Mouse (Mus musculus) heart, embryonic 11.5 days (tissue): Measurements from ENCODE around the gene Pcdh9. TPM values are rescaled to one million over a fixed set of nuclear protein-coding genes. Genes with fewer than 3 reads are reported as not detected.

ENCODE experiments used
- ATAC-seq: fragments of 200-750 bp; cut with Nextera tagmentation; replicated peaks from 2 replicates; pipeline ENCODE4 v1.8.0; 2017; ENCODE audit warnings: moderate library complexity; ENCODE audit not compliant: insufficient number of reproducible peaks, low FRiP score, low TSS enrichment
- H3K27ac ChIP-seq: fragments of 300-500 bp; sonication (generic); 2 replicates; pipeline ENCODE4 v1.5.1; 2014; ENCODE audit warnings: mild to moderate bottlenecking, low read depth, low read length
- H3K27me3 ChIP-seq: fragments of 300-500 bp; sonication (generic); 2 replicates; pipeline ENCODE4 v1.6.1; 2014; ENCODE audit warnings: mild to moderate bottlenecking, low read length, mixed read lengths; ENCODE audit not compliant: control insufficient read depth, insufficient read depth
- H3K36me3 ChIP-seq: fragments of 300-500 bp; sonication (generic); 2 replicates; pipeline ENCODE4 v1.6.1; 2014; ENCODE audit warnings: mild to moderate bottlenecking, low read length, moderate library complexity, mixed read lengths; ENCODE audit not compliant: control insufficient read depth, insufficient read depth
- H3K4me1 ChIP-seq: fragments of 300-500 bp; sonication (generic); 2 replicates; pipeline ENCODE4 v1.6.1; 2014; ENCODE audit warnings: low read length; ENCODE audit not compliant: control insufficient read depth, insufficient read depth
- H3K4me2 ChIP-seq: fragments of 300-500 bp; sonication (generic); 2 replicates; pipeline ENCODE4 v1.6.1; 2014; ENCODE audit warnings: mild to moderate bottlenecking, moderate library complexity
- H3K4me3 ChIP-seq: fragments of 300-500 bp; sonication (generic); 2 replicates; pipeline ENCODE4 v1.5.1; 2014; ENCODE audit warnings: low read depth, low read length
- H3K9ac ChIP-seq: fragments of 300-500 bp; sonication (generic); 2 replicates; pipeline ENCODE4 v1.6.1; 2014; ENCODE audit warnings: mild to moderate bottlenecking, low read depth, low read length, moderate library complexity
- H3K9me3 ChIP-seq: fragments of 300-500 bp; sonication (generic); replicated peaks from 2 replicates; pipeline ENCODE4 v1.6.1; 2016; ENCODE audit warnings: low read length; ENCODE audit not compliant: control insufficient read depth
- WGBS: fragments of 180-500 bp; shearing (Covaris S2); extraction: QIAGEN DNeasy Blood & Tissue Kit; methylation state at CpG from one replicate; pipeline ENCODE4 v1.1.7; 2014; ENCODE audit not compliant: insufficient replicate concordance; 5-methylcytosine and 5-hydroxymethylcytosine counted together
- polyA plus RNA-seq: library from polyadenylated mRNA; unstranded; fragments of >200 nt; fragmentation: Nextera tagmentation; extraction: Ambion mirVana; gene quantifications from 2 replicates; pipeline ENCODE4 v1.2.1, GENCODE M21; 2014

Pcdh9 gene
- polyA plus RNA-seq, 1 experiment from 2014 or later, result 5.6 TPM

GRCm38 (mm10) chr14:93067411-93068336 is 822.8 kb downstream of the Pcdh9 start:
- Histone ChIP-seq H3K4me1 (no peaks in the 10 kb centered on the region), H3K4me2 (no peak overlapping the region), H3K9me3 (no peaks in the 10 kb centered on the region), H3K27me3 (no peaks in the 10 kb centered on the region), H3K9ac (no peak overlapping the region), H3K4me3 (no peak overlapping the region), H3K27ac (no peak overlapping the region), H3K36me3 (no peaks in the 10 kb centered on the region)
- WGBS, result 71% methylated on average over 5 of the region's 5 CpGs
- no peak for ATAC-seq

GRCm38 (mm10) chr14:93066732-93067410 is 823.6 kb downstream of the Pcdh9 start:
- H3K27me3 ChIP-seq, result no peaks in the 10 kb centered on the region
- no peak overlapping the region for H3K9ac ChIP-seq
- H3K4me3 ChIP-seq, result no peak overlapping the region
- no peak for ATAC-seq
- no peaks in the 10 kb centered on the region for H3K36me3 ChIP-seq
- H3K4me2 ChIP-seq, result no peak overlapping the region
- H3K9me3 ChIP-seq, result no peaks in the 10 kb centered on the region
- 79% methylated on average over 8 of the region's 8 CpGs for WGBS
- no peaks in the 10 kb centered on the region for H3K4me1 ChIP-seq
- no peak overlapping the region for H3K27ac ChIP-seq

GRCm38 (mm10) chr14:93061824-93062620 is 828.5 kb downstream of the Pcdh9 start:
- Histone ChIP-seq H3K4me1 (no peaks in the 10 kb centered on the region), H3K9me3 (no peaks in the 10 kb centered on the region), H3K4me2 (no peak overlapping the region), H3K9ac (no peak overlapping the region), H3K27ac (no peak overlapping the region), H3K4me3 (no peak overlapping the region), H3K36me3 (no peaks in the 10 kb centered on the region), H3K27me3 (no peaks in the 10 kb centered on the region)
- 81% methylated on average over 5 of the region's 5 CpGs for WGBS
- no peak for ATAC-seq

GRCm38 (mm10) chr14:93058799-93059198 is 831.7 kb downstream of the Pcdh9 start:
- no peak for ATAC-seq
- Histone ChIP-seq H3K27ac (no peak overlapping the region), H3K9me3 (no peaks in the 10 kb centered on the region), H3K4me2 (no peak overlapping the region), H3K27me3 (no peaks in the 10 kb centered on the region), H3K36me3 (no peaks in the 10 kb centered on the region), H3K9ac (no peak overlapping the region), H3K4me1 (no peaks in the 10 kb centered on the region), H3K4me3 (no peak overlapping the region)
- whole genome bisulfite sequencing, result 78% methylated on average over 6 of the region's 6 CpGs

- Histone ChIP-seq H3K9ac (no peak overlapping the region), H3K27me3 (no peaks in the 10 kb centered on the region), H3K9me3 (no peaks in the 10 kb centered on the region), H3K4me3 (no peak overlapping the region), H3K27ac (no peak overlapping the region), H3K4me2 (no peak overlapping the region), H3K36me3 (no peaks in the 10 kb centered on the region), H3K4me1 (no peaks in the 10 kb centered on the region)
- no peak for ATAC-seq
- 78% methylated on average over 3 of the region's 3 CpGs for WGBS
Observed at GRCm38 (mm10) chr14:93055997-93056396, 834.5 kb downstream of the Pcdh9 start.

GRCm38 (mm10) chr14:93040591-93040990 is 849.9 kb downstream of the Pcdh9 start:
- H3K4me2 ChIP-seq, result no peak overlapping the region
- no peak for ATAC-seq
- H3K9ac ChIP-seq, result no peak overlapping the region
- H3K4me3 ChIP-seq, result no peak overlapping the region
- H3K27ac ChIP-seq, result no peak overlapping the region
- H3K27me3 ChIP-seq, result no peaks in the 10 kb centered on the region
- no peaks in the 10 kb centered on the region for H3K9me3 ChIP-seq
- no peaks in the 10 kb centered on the region for H3K36me3 ChIP-seq
- no peaks in the 10 kb centered on the region for H3K4me1 ChIP-seq
- WGBS, result 73% methylated on average over 6 of the region's 6 CpGs

GRCm38 (mm10) chr14:93039326-93040221 is 850.9 kb downstream of the Pcdh9 start:
- no peaks in the 10 kb centered on the region for H3K9me3 ChIP-seq
- H3K9ac ChIP-seq, result no peak overlapping the region
- 56% methylated on average over 8 of the region's 8 CpGs for WGBS
- no peak overlapping the region for H3K4me3 ChIP-seq
- H3K27ac ChIP-seq, result no peak overlapping the region
- ATAC-seq, result no peak
- no peaks in the 10 kb centered on the region for H3K4me1 ChIP-seq
- H3K4me2 ChIP-seq, result no peak overlapping the region
- H3K36me3 ChIP-seq, result no peaks in the 10 kb centered on the region
- H3K27me3 ChIP-seq, result no peaks in the 10 kb centered on the region
